Comparison of ENCODE assay signal across 14 mouse cellular contexts in genomic region chr1:39393217-39393867, GRCm38 (mm10). TPM values are rescaled to one million over a fixed set of nuclear protein-coding genes. Genes with fewer than 3 reads are reported as not detected.
DNase-seq lines count a peak whose midpoint lies in the region; ATAC-seq and TF ChIP-seq lines count a peak whose summit lies in the region.
"Had no signal": no experiment of that assay in that cellular context is flagged by ENCODE, and none has a peak within 500 bp of the region (broad histone marks: within the 10 kb centered on the region; RNA-seq: fewer than 3 reads in every experiment).

No protein-coding gene starts in this region.

- TF ChIP-seq CTCF in kidney, adult 2 months (conservative IDR thresholded peaks at IDR 0.05; ENCODE audit: insufficient read depth, insufficient read length, low read depth, low read length): no peak
- no peak for TF ChIP-seq CTCF in cerebellum, adult 2 months (IDR thresholded peaks at IDR 0.05; ENCODE audit: borderline replicate concordance, insufficient read depth, low read depth, low read length)

- WGBS in kidney, adult 2 months: 87% methylated on average over 8 of the region's 8 CpGs
- 49% methylated on average over 8 of the region's 8 CpGs for WGBS in liver, embryonic 11.5 days
- 56% methylated on average over 8 of the region's 8 CpGs for WGBS in lung, embryonic 15.5 days
- 80% methylated on average over 8 of the region's 8 CpGs for WGBS in cerebellum, adult 2 months

- H3K4me3 ChIP-seq in kidney, adult 2 months (ENCODE audit: insufficient read depth, low read depth, low read length): no peak overlapping the region
- no peak overlapping the region for H3K4me3 ChIP-seq in liver, embryonic 11.5 days (ENCODE audit: low read depth, low read length)
- no peak overlapping the region for H3K4me3 ChIP-seq in lung, embryonic 15.5 days
- H3K4me3 ChIP-seq in cerebellum, adult 2 months (replicated peaks; ENCODE audit: insufficient read depth, low read depth, low read length): no peak overlapping the region
- H3K4me3 ChIP-seq: intestine, embryonic 15.5 days had no signal

- H3K27me3 ChIP-seq in kidney, adult 2 months (replicated peaks; ENCODE audit: control insufficient read depth, insufficient read depth, low read length): no peaks in the 10 kb centered on the region
- no peaks in the 10 kb centered on the region for H3K27me3 ChIP-seq in liver, embryonic 11.5 days (replicated peaks; ENCODE audit: control insufficient read depth, insufficient read depth, low read length)
- H3K27me3 ChIP-seq in lung, embryonic 15.5 days: no peaks in the 10 kb centered on the region
- no peaks in the 10 kb centered on the region for H3K27me3 ChIP-seq in cerebellum, adult 2 months (ENCODE audit: control insufficient read depth, insufficient read depth, low read length)
- H3K27me3 ChIP-seq: intestine, embryonic 15.5 days had no signal

- DNase-seq in kidney, adult 2 months: peak; percentile 22
- no peak for DNase-seq in kidney, postnatal 10 days
- no peak for DNase-seq in liver, embryonic 11.5 days (ENCODE audit: low spot score)
- no peak for DNase-seq in cerebellum, adult 2 months
- DNase-seq in gastrocnemius, adult 8-10 months (ENCODE audit: low spot score in 2 of 2): no peak
- no peak for DNase-seq in cerebellum, adult 8-10 months
- DNase-seq: cerebellum, adult 9-10 months; right cerebral cortex, adult 18-20 months had no signal

- no peak for TF ChIP-seq POLR2A in kidney, adult 2 months (IDR thresholded peaks at IDR 0.05; ENCODE audit: low read depth, low read length)
- no peak for TF ChIP-seq POLR2A in cerebellum, adult 2 months (IDR thresholded peaks at IDR 0.05; ENCODE audit: borderline replicate concordance, insufficient read depth, low read length)

- peak overlapping the region; percentile 47 for H3K4me2 ChIP-seq in liver, embryonic 11.5 days
- 0 out of 2 replicates have a peak overlapping the region, but pooled peaks have one; percentile 24 for H3K4me2 ChIP-seq in lung, embryonic 15.5 days
- H3K4me2 ChIP-seq: intestine, embryonic 15.5 days had no signal

- no peaks in the 10 kb centered on the region for H3K4me1 ChIP-seq in kidney, adult 2 months (ENCODE audit: control insufficient read depth, insufficient read depth, low read length)
- peaks cover 55% of the 10 kb centered on the region for H3K4me1 ChIP-seq in liver, embryonic 11.5 days (replicated peaks; ENCODE audit: control insufficient read depth, insufficient read depth, low read length)
- peaks cover 18% of the 10 kb centered on the region for H3K4me1 ChIP-seq in lung, embryonic 15.5 days
- H3K4me1 ChIP-seq in cerebellum, adult 2 months (ENCODE audit: control insufficient read depth, insufficient read depth, low read length): 0 out of 2 replicates have a peak, but pooled peaks cover 3% of the 10 kb centered on the region
- H3K4me1 ChIP-seq: intestine, embryonic 15.5 days had no signal

- H3K27ac ChIP-seq in kidney, adult 2 months (ENCODE audit: insufficient read depth, low read depth, low read length): no peak overlapping the region
- peak overlapping the region; percentile 83 for H3K27ac ChIP-seq in liver, embryonic 11.5 days (ENCODE audit: low read depth, low read length)
- H3K27ac ChIP-seq in lung, embryonic 15.5 days: peak overlapping the region; percentile 95
- no peak overlapping the region for H3K27ac ChIP-seq in cerebellum, adult 2 months (ENCODE audit: insufficient read depth, low read length)
- H3K27ac ChIP-seq: intestine, embryonic 15.5 days; kidney, postnatal 0 days; macrophage; stomach, postnatal 0 days had no signal

- H3K9ac ChIP-seq in liver, embryonic 11.5 days (ENCODE audit: low read depth, low read length): 0 out of 2 replicates have a peak overlapping the region, but pooled peaks have one; percentile 34
- 0 out of 2 replicates have a peak overlapping the region, but pooled peaks have one; percentile 5 for H3K9ac ChIP-seq in lung, embryonic 15.5 days
- H3K9ac ChIP-seq: intestine, embryonic 15.5 days had no signal

- peaks cover 5% of the 10 kb centered on the region; the same call in 1 of the 2 replicates for H3K9me3 ChIP-seq in liver, embryonic 11.5 days (ENCODE audit: control insufficient read depth, low read length)
- H3K9me3 ChIP-seq in lung, embryonic 15.5 days: no peaks in the 10 kb centered on the region
- H3K9me3 ChIP-seq: intestine, embryonic 15.5 days had no signal

- H3K36me3 ChIP-seq in kidney, adult 2 months (ENCODE audit: control insufficient read depth, insufficient read depth, low read length): no peaks in the 10 kb centered on the region
- H3K36me3 ChIP-seq in liver, embryonic 11.5 days (ENCODE audit: control insufficient read depth, insufficient read depth, low read length): 0 out of 2 replicates have a peak, but pooled peaks cover 5% of the 10 kb centered on the region
- 0 out of 2 replicates have a peak, but pooled peaks cover under 1% of the 10 kb centered on the region for H3K36me3 ChIP-seq in lung, embryonic 15.5 days
- H3K36me3 ChIP-seq: intestine, embryonic 15.5 days had no signal

- ATAC-seq in liver, embryonic 11.5 days (replicated peaks; ENCODE audit: low FRiP score): peak; percentile 86
- ATAC-seq in lung, embryonic 15.5 days (ENCODE audit: borderline replicate concordance, extremely low read depth, low FRiP score, low TSS enrichment): peak; percentile 77; the same call in 1 of the 2 replicates
- ATAC-seq: forebrain, embryonic 16.5 days; intestine, embryonic 15.5 days had no signal

RNA-seq across cellular contexts. Expression of gene Rpl31, which starts 25.7 kb away (rescaled TPM):
- 209 and 261 TPM in 2 replicates for polyA plus RNA-seq in kidney, adult 2 months (2012; rRNA removed)
- polyA plus RNA-seq in liver, embryonic 11.5 days (2014; fragmentation: Nextera tagmentation; extraction: Ambion mirVana): 694 and 768 TPM in 2 replicates
- 454 and 516 TPM in 2 replicates for polyA plus RNA-seq in lung, embryonic 15.5 days (2015; fragmentation: Nextera tagmentation; extraction: Ambion mirVana)
- 558 and 599 TPM in 2 replicates for polyA plus RNA-seq in cerebellum, adult 2 months (2012; rRNA removed)
- 100 to 1,000 TPM; 426 to 535 (median 481) TPM for total RNA-seq in gastrocnemius, adult 8-10 months (2022)

Comparison
In these comparisons a context has a peak if more than half of its experiments do, and no peak if none do; other contexts are left out.
1. H3K27ac ChIP-seq: peak in liver, embryonic 11.5 days (single experiment) and lung, embryonic 15.5 days (single experiment); none in kidney, adult 2 months (single experiment) and cerebellum, adult 2 months (single experiment).